Mouse (Mus musculus) urinary bladder, postnatal 4 days (tissue): Measurements from ENCODE around the gene Fgf14.
"Not testable (repeated sequence)": the region's sequence is repeated elsewhere in the genome, so short reads cannot be mapped to it uniquely, and the experiment has no call there.

Experiments
- DNase-seq, 2 experiments: peaks; one replicate each; pipeline ENCODE4 v3.0.0; 2021 to 2022; ENCODE audit warnings: low spot score in 2 of 2

Gene Fgf14

DNA sequence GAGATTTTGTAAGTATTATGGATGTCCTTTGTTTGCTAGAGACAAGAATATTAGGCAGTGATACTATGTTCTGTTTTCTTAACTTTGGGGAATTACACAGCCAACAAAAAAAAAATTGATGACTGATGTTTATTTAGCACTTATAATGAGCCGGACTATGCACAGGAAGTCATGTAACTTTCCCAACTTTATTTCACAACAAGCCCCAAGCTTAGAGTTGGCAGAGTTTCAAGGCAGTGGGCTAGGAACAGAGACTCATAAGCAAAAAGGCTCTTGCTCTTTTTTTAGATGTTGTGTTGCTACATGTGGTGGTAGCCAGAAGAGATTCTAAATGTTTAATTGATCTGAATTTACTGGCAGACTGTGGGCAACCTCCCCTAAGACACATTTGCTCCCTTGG lies 191.7 kb downstream of the Fgf14 start:
- no peak for DNase-seq

- no peak for DNase-seq
Observed at GRCm38 (mm10) chr14:124474066-124474667, 202.8 kb downstream of the Fgf14 start.

- no peak for DNase-seq
Observed at GRCm38 (mm10) chr14:124470909-124471308, 206.0 kb downstream of the Fgf14 start.

DNA sequence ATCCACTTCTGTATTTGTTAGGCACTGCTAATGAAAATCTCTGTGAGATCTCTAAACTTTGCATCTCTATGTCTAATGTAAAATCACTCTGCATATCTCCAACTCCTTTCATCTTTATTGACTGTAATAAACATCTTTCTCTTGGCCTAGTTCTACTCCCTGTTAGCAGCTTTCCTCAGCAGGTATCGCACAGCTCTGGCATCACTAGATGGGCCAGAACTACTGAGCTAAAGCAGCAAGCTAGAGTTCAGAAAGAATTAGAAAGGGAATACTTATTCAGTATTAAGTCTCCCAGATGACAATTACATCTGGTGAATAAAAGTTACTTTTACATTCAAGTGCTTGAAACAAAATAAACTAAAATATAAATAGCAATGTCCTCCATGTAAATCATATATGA lies 221.8 kb downstream of the Fgf14 start:
- no peak for DNase-seq

DNA sequence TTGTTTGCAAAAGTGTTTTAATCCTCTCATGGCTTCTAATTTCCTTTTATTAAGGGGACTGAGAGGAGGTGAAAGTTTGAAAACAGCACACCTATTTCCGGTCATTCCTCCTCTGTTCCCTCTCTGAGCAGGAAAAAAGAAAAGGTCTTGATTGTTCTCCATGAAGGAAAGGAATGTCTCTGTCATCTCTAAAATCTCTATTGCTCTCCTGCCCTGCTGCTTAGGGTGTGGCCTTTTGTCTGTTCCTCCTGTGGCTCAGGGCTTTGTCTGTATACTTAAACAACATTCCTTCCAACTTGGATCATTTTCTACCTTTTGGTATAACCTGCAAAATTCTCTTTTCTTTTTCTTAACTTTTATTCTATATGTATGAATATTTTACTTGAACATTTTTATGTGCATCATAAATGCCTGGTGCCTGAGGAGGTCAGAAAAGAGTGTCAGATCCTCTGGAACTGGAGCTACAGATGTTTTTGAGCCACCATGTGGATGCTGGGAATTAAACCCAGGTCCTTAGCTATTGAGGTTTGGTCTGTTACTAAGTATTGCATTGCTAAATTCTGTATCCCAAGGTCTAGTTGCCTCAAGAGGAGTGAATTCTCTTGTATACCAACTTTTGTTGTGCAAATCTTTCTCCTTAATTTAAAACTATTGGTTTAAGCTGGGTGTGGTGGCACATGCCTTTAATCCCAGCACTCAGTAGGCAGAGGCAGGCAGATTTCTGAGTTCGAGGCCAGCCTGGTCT lies 230.7 kb downstream of the Fgf14 start:
- no peak for DNase-seq

DNA sequence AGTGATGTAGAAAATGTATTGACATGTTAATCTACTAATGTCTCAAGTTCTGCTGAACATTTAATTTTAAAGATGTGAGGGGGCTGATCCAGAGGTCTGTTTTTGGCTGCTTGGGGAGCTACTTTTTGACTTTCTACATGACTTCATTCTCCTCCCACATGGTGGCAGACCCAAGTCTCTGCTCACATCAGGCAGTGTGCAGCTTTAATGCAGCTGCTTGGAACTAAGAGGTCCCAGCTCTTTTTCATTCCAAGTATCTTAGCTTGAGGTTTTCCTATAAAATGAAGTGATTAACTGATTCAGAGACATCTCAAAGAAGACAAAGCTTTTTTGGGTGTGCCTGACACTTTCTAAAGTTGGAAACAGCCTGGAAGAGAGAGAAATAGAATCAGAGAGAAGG lies 232.1 kb downstream of the Fgf14 start:
- no peak for DNase-seq

GRCm38 (mm10) chr14:124439298-124439697 lies 237.6 kb downstream of the Fgf14 start:
- DNase-seq, result not testable (repeated sequence)

DNA sequence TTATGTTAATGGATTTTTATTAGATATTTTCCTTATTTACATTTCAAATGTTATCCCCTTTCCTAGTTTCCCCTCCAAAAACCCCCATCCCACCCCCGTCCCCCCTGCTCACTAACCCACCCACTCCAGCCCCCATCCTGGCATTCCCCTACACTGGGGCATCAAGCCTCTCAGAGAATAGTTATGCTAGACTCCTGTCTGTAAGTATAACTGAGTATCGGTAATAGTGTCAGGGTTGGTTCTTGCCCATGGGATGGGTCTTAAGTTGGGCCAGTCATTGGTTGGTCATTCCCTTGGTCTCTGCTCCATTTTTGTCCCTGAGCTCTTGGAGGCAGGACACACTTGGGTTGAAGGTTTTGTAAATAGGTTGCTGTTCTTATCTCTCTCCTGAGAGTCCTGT lies 265.0 kb downstream of the Fgf14 start:
- DNase-seq, result no peak

- DNase-seq, result no peak
Observed at GRCm38 (mm10) chr14:124410945-124411344, 266.0 kb downstream of the Fgf14 start.

DNA sequence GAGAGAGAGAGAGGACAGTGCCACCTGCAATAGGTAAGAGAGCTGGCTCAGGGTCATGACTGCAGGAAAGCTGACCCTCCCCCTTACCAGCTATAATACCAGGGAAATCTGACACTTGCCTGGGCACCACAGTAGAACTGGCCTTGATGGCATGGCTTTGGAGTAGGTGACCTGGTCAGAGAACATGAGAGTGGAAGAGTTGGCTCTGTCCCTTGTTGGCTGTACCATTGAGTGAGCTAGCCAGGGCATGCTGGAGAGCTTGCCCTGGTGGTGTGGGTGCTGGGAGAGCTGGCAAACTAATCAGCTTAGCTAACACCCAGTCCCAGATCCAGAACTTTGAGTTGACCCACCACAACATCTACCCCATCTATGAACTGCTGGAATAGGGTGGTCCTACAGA lies 348.5 kb downstream of the Fgf14 start:
- DNase-seq, result no peak

DNA sequence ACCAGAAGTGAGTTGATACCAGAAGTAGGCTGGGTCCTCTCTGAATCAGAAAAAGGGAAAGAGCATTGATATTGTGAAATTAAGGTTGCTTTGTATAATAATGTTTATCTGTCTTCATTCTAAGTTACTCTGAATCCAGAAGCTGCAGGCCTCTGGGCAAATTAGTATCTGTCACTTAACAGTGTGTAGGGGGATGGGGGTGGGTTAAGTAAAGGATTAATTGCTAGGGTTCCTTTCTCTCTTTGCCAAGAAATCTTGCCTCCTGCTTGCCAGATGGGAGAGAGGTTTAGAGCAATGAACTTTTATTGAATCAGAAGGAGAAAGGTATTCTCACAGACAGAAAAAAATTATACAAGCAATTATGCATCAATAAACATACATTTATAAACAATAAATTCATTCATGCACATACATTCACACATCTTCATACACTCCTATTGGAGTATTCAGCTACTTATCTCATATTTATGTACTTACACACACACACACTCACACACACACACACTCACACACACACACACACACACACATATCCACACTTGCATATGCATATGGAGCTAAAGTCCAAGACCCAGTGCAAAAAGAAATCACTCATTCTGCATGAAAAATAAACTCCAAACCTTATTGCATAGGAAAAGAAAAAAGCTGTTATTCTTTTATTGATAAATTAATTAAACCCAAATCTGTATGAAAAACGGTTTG lies 357.8 kb downstream of the Fgf14 start:
- DNase-seq, result no peak

- DNase-seq, result no peak
Observed at GRCm38 (mm10) chr14:124315513-124315912, 361.4 kb downstream of the Fgf14 start.

- DNase-seq, result no peak
Observed at GRCm38 (mm10) chr14:124287027-124287426, 389.9 kb downstream of the Fgf14 start.

- DNase-seq, result no peak
Observed at GRCm38 (mm10) chr14:124278384-124278944, 398.5 kb downstream of the Fgf14 start.

- DNase-seq, result no peak
Observed at GRCm38 (mm10) chr14:124266977-124267376, 409.9 kb downstream of the Fgf14 start.

- DNase-seq, result no peak
Observed at GRCm38 (mm10) chr14:124264541-124265059, 412.3 kb downstream of the Fgf14 start.

GRCm38 (mm10) chr14:124263199-124263598 lies 413.7 kb downstream of the Fgf14 start:
- DNase-seq, result no peak

GRCm38 (mm10) chr14:124247517-124247916 lies 429.4 kb downstream of the Fgf14 start:
- no peak for DNase-seq

- DNase-seq, result no peak
Observed at GRCm38 (mm10) chr14:124223445-124223844, 453.5 kb downstream of the Fgf14 start.

- no peak for DNase-seq
Observed at GRCm38 (mm10) chr14:124222447-124222846, 454.5 kb downstream of the Fgf14 start.

DNA sequence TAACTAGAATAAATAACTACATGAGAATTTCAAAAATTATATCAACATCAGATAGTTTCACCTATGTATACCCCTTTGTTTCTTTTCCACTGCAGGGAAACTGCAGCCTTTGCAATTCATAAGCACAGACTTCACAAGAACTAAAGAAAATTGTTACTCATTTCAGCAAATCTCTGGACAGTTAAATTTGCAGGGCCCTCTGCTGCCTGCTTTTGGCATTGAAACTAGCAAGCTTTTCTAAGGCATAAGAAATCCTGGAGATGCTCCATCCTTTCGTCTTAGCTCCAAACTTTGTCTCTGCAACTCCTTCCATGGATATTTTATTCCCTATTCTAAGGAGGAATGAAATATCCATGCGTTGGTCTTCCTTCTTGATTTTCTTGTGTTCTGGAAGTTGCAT lies 455.9 kb downstream of the Fgf14 start:
- no peak for DNase-seq

DNA sequence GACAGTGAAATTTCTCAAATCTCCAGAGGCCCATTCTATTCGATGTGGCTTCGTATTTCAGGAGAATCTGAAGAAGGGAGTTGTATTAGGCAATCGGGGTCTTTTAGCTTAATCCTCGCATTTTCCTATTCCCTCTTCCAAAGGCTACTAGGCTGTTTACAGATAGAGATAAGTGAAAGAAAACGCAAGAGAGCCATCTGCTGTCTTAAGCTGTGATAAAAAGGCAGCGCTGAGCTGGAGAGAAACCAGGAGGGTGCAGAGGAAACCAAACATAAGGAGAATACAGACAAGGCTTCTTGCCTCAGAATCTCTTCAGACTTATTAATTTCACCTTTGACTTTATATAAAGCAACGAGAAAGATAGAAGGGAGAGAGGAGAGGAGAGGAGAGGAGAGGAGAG lies 481.1 kb downstream of the Fgf14 start:
- DNase-seq, result no peak
